Mouse (Mus musculus): ENCODE results near the gene Tha1. TPM values are rescaled to one million over a fixed set of nuclear protein-coding genes. Genes with fewer than 3 reads are reported as not detected.

Tha1 gene
- total RNA-seq (2021), result 1 to 10 TPM; 2.1 to 2.3 TPM
- long read RNA-seq, result 0 reads

GRCm38 (mm10) chr11:117872861-117873608, at the start of gene Tha1:
TSS of gene Tha1 (minus strand) at chr11:117873481.
- peak; percentile 68 to 76 for DNase-seq (ENCODE audit: low spot score in 2 of 2)

DNA sequence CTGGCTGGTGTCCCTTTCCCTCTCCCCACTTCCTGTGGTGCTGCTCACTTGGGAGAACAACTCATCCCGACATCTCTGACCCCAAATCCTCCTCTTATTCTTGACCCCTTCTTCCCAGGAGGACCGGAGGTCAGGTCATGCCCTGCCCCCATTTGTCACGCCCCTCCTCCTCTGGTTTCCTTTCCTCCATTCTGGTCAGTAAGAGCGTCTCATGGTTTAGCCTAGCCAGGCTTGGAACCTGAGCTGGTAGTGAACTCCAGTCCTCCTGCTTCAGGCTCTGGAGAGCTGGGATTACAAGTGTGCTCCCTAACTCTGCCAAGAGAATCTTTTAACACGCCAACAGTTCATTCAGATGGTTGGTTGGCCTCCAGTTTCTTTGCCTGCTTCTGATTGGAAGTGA, 45.9 kb upstream of the Tha1 start:
- no peak for DNase-seq (ENCODE audit: low spot score in 2 of 2)

DNA sequence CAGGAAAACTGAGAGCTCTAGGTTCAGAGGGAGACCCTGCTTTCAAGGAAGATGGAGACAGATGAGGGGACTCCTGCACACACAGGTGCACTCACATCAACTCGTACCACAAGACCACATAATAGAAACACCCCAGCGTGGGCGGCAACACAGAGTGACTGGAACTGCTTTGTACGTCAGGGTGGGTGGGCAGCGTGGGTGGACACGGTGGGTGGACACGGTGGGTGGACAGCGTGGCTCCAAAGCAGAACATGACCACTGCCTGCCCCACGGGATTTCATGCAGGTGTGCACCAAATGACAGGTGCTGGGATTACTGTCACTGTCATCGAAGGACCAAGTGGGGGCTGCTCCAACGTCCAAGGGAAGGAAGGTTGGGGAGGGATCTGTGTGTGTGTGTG, 45.3 kb upstream of the Tha1 start:
- DNase-seq (ENCODE audit: low spot score in 2 of 2), result no peak

DNA sequence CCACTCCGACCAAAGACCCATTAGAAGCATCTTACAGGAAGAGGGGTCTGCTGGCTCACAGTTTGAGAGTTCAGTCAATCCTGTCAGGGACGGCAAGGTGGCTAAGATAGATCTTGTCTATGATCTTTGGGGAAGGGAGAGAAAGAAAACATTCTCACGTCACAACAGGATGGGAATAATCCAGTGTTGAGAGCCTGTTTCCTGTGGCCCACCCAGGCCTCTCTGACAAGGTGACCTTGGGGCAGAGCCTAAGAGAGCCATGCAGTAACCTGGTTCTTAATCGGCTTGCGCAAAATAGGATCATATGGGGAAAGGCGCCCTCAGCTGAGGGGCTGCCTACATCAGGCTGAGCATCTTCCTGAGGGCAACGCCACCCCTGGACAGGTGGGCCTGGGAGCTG, 42.6 kb upstream of the Tha1 start:
- no peak for DNase-seq (ENCODE audit: low spot score in 2 of 2)

- no peak for DNase-seq (ENCODE audit: low spot score in 2 of 2)
Observed at GRCm38 (mm10) chr11:117915341-117915740, 42.1 kb upstream of the Tha1 start.

- DNase-seq (ENCODE audit: low spot score in 2 of 2), result no peak
Observed at GRCm38 (mm10) chr11:117914531-117914930, 41.2 kb upstream of the Tha1 start.

GRCm38 (mm10) chr11:117912684-117913352, 39.5 kb upstream of the Tha1 start:
- DNase-seq (ENCODE audit: low spot score in 2 of 2), result peak; percentile 71 to 81

- no peak for DNase-seq (ENCODE audit: low spot score in 2 of 2)
Observed at GRCm38 (mm10) chr11:117909337-117909736, 36.1 kb upstream of the Tha1 start.

DNA sequence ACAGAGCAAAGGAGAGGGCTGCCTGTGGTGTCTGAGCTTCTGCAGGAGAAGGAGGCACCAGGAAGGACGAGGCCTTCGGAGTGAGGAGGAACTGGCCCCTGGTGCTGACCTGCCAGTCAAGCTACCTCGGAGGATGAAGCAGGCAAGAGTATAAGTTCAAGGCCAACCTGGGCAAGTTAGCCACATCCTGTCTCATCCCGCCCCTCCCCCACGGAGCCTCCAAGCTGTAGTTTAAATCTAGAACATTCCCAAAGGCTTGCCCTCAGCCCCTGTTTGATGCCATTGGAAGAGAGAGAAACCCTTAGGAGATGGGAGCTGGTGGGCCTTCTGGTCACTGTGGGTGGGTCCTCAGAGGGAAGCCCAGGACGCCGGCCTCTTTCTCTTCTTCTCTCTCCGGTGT, 31.2 kb upstream of the Tha1 start:
- DNase-seq (ENCODE audit: low spot score in 2 of 2), result no peak

DNA sequence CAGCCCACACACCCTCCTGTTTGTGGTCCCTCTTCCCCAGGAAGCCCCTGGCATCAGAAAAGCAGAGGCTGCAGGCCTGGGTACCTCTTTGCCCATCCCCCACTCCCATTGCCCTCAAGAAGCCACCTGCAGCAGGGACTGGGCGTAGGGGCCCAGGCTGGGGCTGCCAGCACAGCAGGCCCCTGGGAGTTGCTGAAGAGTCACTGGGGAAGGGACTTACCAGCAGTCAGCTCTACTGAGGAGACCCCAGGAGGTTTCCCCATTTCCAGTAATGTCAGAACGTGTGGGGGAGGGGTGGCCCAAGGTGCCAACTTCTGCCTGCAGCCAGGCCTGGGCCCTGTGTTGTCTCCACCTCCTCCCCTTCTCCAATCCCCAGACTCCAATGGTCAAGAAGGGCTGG, 29.0 kb upstream of the Tha1 start:
- no peak for DNase-seq (ENCODE audit: low spot score in 2 of 2)

- no peak for DNase-seq (ENCODE audit: low spot score in 2 of 2)
Observed at GRCm38 (mm10) chr11:117896533-117896932, 23.3 kb upstream of the Tha1 start.

- DNase-seq (ENCODE audit: low spot score in 2 of 2), result no peak
Observed at GRCm38 (mm10) chr11:117894676-117895075, 21.4 kb upstream of the Tha1 start.

DNA sequence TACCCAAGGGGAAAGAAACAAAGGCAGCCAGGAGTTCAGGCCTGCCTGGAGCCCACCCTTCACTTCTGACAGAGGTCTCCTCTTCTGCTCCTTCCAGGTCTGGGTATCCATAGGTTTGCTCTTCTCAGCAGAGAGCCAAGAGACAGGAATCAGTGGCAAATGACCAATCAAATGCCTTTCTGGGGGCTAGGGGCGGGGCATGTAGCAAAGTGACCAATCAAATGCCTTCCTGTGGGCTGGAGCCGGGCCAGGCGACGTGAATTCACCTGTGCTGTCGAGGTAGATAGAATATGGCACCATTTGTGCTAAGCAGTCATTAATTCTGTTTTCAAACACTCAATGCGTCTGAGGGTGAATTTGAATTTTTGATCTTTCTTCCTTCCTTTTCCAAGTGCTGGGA, 18.9 kb upstream of the Tha1 start:
- no peak for DNase-seq (ENCODE audit: low spot score in 2 of 2)

- DNase-seq (ENCODE audit: low spot score in 2 of 2), result no peak
Observed at GRCm38 (mm10) chr11:117891581-117892175, 18.4 kb upstream of the Tha1 start.

- peak in 1 of 2 experiments; percentile 37 for DNase-seq (ENCODE audit: low spot score in 2 of 2)
Observed at GRCm38 (mm10) chr11:117890519-117891282, 17.4 kb upstream of the Tha1 start.

GRCm38 (mm10) chr11:117889887-117890340, 16.6 kb upstream of the Tha1 start:
- no peak for DNase-seq (ENCODE audit: low spot score in 2 of 2)

GRCm38 (mm10) chr11:117888853-117889822, 15.9 kb upstream of the Tha1 start:
- no peak for DNase-seq (ENCODE audit: low spot score in 2 of 2)

DNA sequence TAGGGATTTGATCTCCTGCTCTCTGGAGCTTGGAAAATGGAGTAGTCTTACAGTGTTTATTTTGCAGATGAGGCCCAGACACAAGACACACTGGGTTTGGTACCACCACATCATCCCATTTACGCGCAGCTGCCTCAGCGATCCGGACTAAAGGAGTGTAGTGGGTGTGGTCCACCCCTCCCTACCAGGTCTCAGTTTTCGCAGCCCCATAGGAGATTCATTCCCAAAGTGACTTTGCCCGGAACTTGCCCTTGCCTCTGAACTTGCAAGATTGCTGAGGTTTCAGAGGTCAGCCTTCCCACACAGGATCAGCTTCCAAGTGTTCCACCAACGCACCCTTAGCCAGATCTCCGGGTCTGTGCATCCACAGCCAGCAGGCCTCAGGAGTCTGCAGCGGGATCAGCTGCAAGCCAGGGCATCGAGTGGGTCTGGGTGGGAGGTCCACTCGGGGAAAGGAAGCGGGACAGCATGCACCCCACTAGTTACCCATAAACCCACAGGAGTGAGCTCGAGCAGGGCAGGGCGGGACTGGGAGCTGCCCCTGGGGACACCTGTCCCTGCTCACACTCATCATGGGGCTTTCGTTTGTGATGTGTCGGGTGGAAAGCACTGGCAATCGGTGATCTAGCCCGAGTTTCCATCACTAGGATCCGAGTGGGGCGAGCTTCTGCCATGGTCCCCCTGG, 15.0 kb upstream of the Tha1 start:
- DNase-seq (ENCODE audit: low spot score in 2 of 2), result no peak

DNA sequence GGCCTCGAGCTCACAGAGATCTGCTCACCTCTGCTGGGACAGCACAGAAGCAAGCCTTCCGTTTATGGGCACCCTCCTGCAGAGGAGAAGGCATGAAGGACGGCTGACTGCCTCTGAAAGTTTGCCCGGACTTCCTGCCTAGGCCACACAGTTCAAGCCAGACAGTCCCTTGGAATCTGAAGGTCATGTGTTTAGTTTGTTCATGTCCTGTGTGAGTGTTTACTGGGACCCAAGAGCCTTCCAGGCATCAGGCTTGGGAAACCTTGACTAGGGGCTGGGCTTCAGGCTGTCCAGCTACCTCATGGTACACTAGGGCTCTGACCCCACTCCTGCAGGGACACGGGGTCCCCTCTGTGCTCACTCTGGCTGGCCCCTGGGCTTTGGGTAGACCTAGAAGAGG, 12.7 kb upstream of the Tha1 start:
- DNase-seq (ENCODE audit: low spot score in 2 of 2), result no peak

DNA sequence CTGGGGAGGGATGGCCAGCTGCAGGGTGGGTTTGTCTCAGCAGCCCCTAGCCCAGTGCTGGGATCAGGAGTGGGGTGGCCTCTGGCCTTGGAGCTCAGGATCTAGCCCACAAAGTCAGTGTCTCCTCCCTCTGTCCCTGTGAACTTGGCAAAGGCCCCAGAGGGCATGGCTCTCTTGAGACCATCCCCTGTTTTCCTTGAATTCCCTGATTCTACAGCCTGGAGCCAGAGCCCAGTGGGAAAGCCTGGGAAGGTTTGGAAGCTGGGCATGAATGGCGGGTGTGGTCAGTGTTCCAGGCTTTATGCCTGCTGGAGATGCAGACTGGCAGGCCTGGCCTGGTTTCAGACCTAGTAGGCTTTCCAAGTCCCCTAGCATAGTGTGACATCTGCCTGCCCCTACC, 8.9 kb upstream of the Tha1 start:
- no peak for DNase-seq (ENCODE audit: low spot score in 2 of 2)

All from layer of hippocampus, postnatal 10 days (tissue).